Mouse (Mus musculus) kidney, adult 2 months (tissue): ENCODE data around the gene Cfap73.

Source experiments
- CTCF ChIP-seq: fragments of 200-500 bp; conservative IDR thresholded peaks from 2 replicates; pipeline ENCODE4 v1.5.1; 2011; ENCODE audit warnings: low read depth, mild to moderate bottlenecking, control low read depth, low read length, moderate library complexity, mixed read lengths; ENCODE audit not compliant: insufficient read depth, insufficient read length
- POLR2A ChIP-seq: fragments of 200-500 bp; IDR thresholded peaks from one replicate; pipeline ENCODE4 v1.6.1; 2011; ENCODE audit warnings: low read depth, low read length, control low read depth

GRCm38 (mm10) chr5:120649938-120650337, 15.9 kb upstream of the Cfap73 start:
- TF ChIP-seq CTCF (no peak), POLR2A (no peak)
